Mouse (Mus musculus): ENCODE measurements at regions not wholly inside any gene's neighbourhood (a gene's known extent, or its start where the extent isn't known, plus 50 kb on each side); places are given as distances from the start of the nearest gene placed in this dataset.

- TF ChIP-seq POLR2A (IDR thresholded peaks at IDR 0.05; ENCODE audit: borderline replicate concordance, extremely low read depth, insufficient read depth, insufficient read length, poor library complexity, severe bottlenecking) (no peak), CTCF (IDR thresholded peaks at IDR 0.05; ENCODE audit: borderline replicate concordance, extremely low read depth, insufficient read depth, insufficient read length) (no peak)
Observed at GRCm38 (mm10) chr3:133684747-133685146, 139.8 kb upstream of the Tet2 start.

Data from brain, embryonic 14.5 days (tissue).